Mouse (Mus musculus) C2C12 (cell line): Measurements from ENCODE around the gene Mtfr1l.

ENCODE experiments used
- CEBPB ChIP-seq: IDR thresholded peaks from one replicate; pipeline ENCODE4 v1.6.1; 2011; ENCODE audit warnings: low read depth, mild to moderate bottlenecking, control low read depth, moderate library complexity
- CTCF ChIP-seq: IDR thresholded peaks from one replicate; pipeline ENCODE4 v1.5.1; 2011; ENCODE audit not compliant: control insufficient read depth, insufficient read depth, insufficient read length
- MAX ChIP-seq: IDR thresholded peaks from one replicate; pipeline ENCODE4 v1.6.1; 2011; ENCODE audit warnings: mild to moderate bottlenecking, control low read depth
- USF1 ChIP-seq: IDR thresholded peaks from one replicate; pipeline ENCODE4 v1.6.1; 2011; ENCODE audit warnings: low read depth, mild to moderate bottlenecking, control low read depth, moderate library complexity

- no peak for TF ChIP-seq CTCF
- no peak for TF ChIP-seq USF1
- TF ChIP-seq MAX = no peak
- TF ChIP-seq CEBPB = no peak
These were observed 49.9 kb downstream of the Mtfr1l start for GRCm38 (mm10) chr4:134485151-134485900.
